Mouse (Mus musculus) heart, adult 2 months (tissue): ENCODE data around the gene Pfkfb2. TPM values are rescaled to one million over a fixed set of nuclear protein-coding genes. Genes with fewer than 3 reads are reported as not detected.

Experiments used
- DNase-seq, 2 experiments: peaks; one replicate each; pipeline ENCODE4 v3.0.0; 2021
- H3K27ac ChIP-seq: fragments of 200-600 bp; 2 replicates; pipeline ENCODE4 v1.8.1; 2022
- H3K27me3 ChIP-seq: fragments of 200-500 bp; 2 replicates; pipeline ENCODE4 v1.6.1; 2012; ENCODE audit warnings: mild to moderate bottlenecking, low read length, inconsistent platforms, mixed read lengths; ENCODE audit not compliant: control insufficient read depth, insufficient read depth
- H3K36me3 ChIP-seq: fragments of 200-500 bp; 2 replicates; pipeline ENCODE4 v1.6.1; 2012; ENCODE audit warnings: low read length, inconsistent platforms; ENCODE audit not compliant: control insufficient read depth, insufficient read depth
- H3K4me1 ChIP-seq: fragments of 200-500 bp; 2 replicates; pipeline ENCODE4 v1.6.1; 2011; ENCODE audit warnings: low read length; ENCODE audit not compliant: control insufficient read depth, insufficient read depth
- H3K4me3 ChIP-seq: fragments of 200-600 bp; 2 replicates; pipeline ENCODE4 v1.8.1; 2022
- H3K79me2 ChIP-seq: fragments of 200-500 bp; replicated peaks from 2 replicates; pipeline ENCODE4 v1.6.1; 2012; ENCODE audit warnings: mild to moderate bottlenecking, inconsistent platforms, low read length, moderate library complexity, mixed read lengths; ENCODE audit not compliant: control insufficient read depth, insufficient read depth
- H3K9ac ChIP-seq: fragments of 200-500 bp; 2 replicates; pipeline ENCODE4 v1.6.1; 2012; ENCODE audit warnings: low read depth, mild to moderate bottlenecking, control low read depth, inconsistent platforms, low read length, mixed read lengths
- CTCF ChIP-seq: fragments of 200-600 bp; IDR thresholded peaks from 2 replicates; pipeline ENCODE4 v1.8.1; 2022; ENCODE audit warnings: antibody characterized with exemption, mild to moderate bottlenecking, moderate library complexity
- EP300 ChIP-seq: fragments of 200-500 bp; IDR thresholded peaks from 2 replicates; pipeline ENCODE4 v1.6.1; 2011; ENCODE audit warnings: low read depth, low read length, control low read depth; ENCODE audit not compliant: insufficient read depth
- POLR2A ChIP-seq: fragments of 200-500 bp; IDR thresholded peaks from 2 replicates; pipeline ENCODE4 v1.6.1; 2011; ENCODE audit warnings: mild to moderate bottlenecking, low read depth, low read length, control low read depth; ENCODE audit not compliant: insufficient read depth
- WGBS: fragments of 180-500 bp; shearing (Covaris S2); methylation state at CpG from one replicate; pipeline ENCODE4 v1.1.7; 2018; 5-methylcytosine and 5-hydroxymethylcytosine counted together
- intact Hi-C: fragments of 180-260 bp; cut with DNase I; formaldehyde crosslinking; loops from one replicate; pipeline ENCODE4 v1.15.1; 2025
- polyA plus RNA-seq: library from polyadenylated mRNA; depleted of rRNA; stranded (reverse); fragments of >200 nt; gene quantifications from 2 replicates; pipeline ENCODE4 v1.2.3, GENCODE M21; 2012
- total RNA-seq, 2 experiments: library from RNA; stranded (reverse); gene quantifications; 2 replicates each; pipeline ENCODE4 v1.2.3; 2021

Pfkfb2 gene
- total and polyA plus RNA-seq, 3 experiments = 31.9 to 96.6 (median 82.5) TPM

GRCm38 (mm10) chr1:130734852-130735251 is 5.8 kb upstream of the Pfkfb2 start:
- TF ChIP-seq CTCF (no peak), POLR2A (no peak), EP300 (no peak)
- H3K27ac ChIP-seq = no peak overlapping the region
- no peaks in the 10 kb centered on the region for H3K4me1 ChIP-seq
- 61% methylated on average over 8 of the region's 8 CpGs for WGBS
- no peak overlapping the region for H3K4me3 ChIP-seq
- no peaks in the 10 kb centered on the region for H3K36me3 ChIP-seq
- no peak for DNase-seq
- intact Hi-C loops = no loop called here
- H3K27me3 ChIP-seq = no peaks in the 10 kb centered on the region
- H3K9ac ChIP-seq = no peak overlapping the region
- no peaks in the 10 kb centered on the region for H3K79me2 ChIP-seq

GRCm38 (mm10) chr1:130734452-130734851 is 5.4 kb upstream of the Pfkfb2 start:
- Histone ChIP-seq H3K27ac (no peak overlapping the region), H3K4me3 (no peak overlapping the region), H3K9ac (no peak overlapping the region), H3K4me1 (no peaks in the 10 kb centered on the region), H3K27me3 (no peaks in the 10 kb centered on the region), H3K36me3 (no peaks in the 10 kb centered on the region), H3K79me2 (no peaks in the 10 kb centered on the region)
- 44% methylated on average over 5 of the region's 5 CpGs for WGBS
- intact Hi-C loops = no loop called here
- DNase-seq = no peak
- TF ChIP-seq CTCF = no peak
- no peak for TF ChIP-seq POLR2A
- no peak for TF ChIP-seq EP300

DNA sequence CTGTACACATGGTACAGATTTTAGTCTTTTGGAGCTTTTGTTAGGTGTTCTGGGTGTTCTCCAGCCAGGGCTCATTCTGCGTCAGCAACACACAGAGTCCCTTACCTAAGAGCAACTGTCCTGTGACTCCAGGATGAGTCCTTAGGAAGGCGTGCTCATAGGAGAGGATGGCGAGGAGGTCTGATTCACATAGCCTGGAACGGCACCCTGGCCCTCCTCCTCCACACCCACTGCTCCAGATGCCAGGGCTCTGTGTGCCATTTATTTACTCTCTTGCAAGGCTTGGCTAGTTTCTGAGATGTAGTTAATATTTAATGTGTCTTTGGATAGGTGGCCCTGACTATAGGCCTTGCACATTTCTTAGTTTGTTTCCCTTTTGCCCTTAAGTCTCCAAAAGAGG is 4.6 kb upstream of the Pfkfb2 start:
- DNase-seq = no peak
- 92% methylated on average over 4 of the region's 4 CpGs for WGBS
- no peak for TF ChIP-seq CTCF
- no peak for TF ChIP-seq POLR2A
- TF ChIP-seq EP300 = no peak
- Histone ChIP-seq H3K27me3 (no peaks in the 10 kb centered on the region), H3K4me1 (no peaks in the 10 kb centered on the region), H3K79me2 (no peaks in the 10 kb centered on the region), H3K9ac (no peak overlapping the region), H3K4me3 (no peak overlapping the region), H3K36me3 (no peaks in the 10 kb centered on the region), H3K27ac (no peak overlapping the region)
- intact Hi-C loops = no loop called here

DNA sequence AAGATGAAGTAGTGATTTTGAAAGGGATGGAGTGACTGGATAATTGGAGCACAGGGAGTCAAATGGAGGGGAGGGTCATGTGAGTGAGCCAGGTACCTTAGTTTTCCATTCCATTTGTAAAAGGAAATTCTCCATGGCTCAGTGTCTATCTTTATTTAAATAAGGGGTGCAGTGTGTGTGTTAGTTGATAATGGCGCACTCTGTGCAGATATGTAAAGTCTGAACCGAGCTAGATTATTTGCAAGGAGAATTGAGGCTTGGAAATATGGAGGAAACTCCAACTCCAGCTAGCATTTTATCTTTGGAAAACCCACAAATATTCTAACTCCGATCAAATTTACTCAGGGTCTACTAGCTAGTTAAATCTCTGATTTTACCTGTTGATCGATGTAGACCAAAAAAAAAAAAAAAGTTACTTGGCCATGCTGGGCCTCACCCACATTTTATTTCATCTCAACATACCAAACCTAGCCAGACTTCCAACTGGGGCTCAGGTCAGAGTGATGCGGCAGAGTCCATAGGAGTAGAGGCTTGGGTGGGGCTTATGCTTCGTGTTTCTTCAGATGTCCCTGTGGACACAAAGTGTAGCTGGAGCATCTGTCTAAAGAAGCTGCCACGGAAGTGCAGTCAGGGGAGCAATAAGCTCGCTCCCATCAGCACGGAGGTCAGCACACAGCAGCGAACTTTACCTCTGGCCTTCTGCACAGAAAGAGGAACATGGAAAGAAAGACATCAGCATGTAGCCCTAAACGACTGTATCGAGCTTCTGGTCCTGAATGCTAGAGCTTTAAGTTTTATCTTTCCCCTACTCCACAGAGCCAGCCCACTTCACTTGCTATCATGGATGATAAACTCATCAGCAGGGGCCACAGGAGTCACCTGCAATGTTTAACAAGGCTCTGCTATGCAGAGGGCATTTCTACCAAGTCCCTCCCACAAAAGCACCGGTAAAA is 3.9 kb upstream of the Pfkfb2 start:
- Histone ChIP-seq H3K36me3 (no peaks in the 10 kb centered on the region), H3K4me1 (no peaks in the 10 kb centered on the region), H3K4me3 (no peak overlapping the region), H3K27me3 (no peaks in the 10 kb centered on the region), H3K79me2 (no peaks in the 10 kb centered on the region), H3K9ac (no peak overlapping the region), H3K27ac (no peak overlapping the region)
- intact Hi-C loops = no loop called here
- WGBS = 81% methylated on average over 13 of the region's 13 CpGs
- no peak for DNase-seq
- TF ChIP-seq EP300 = no peak
- no peak for TF ChIP-seq POLR2A
- TF ChIP-seq CTCF = no peak

DNA sequence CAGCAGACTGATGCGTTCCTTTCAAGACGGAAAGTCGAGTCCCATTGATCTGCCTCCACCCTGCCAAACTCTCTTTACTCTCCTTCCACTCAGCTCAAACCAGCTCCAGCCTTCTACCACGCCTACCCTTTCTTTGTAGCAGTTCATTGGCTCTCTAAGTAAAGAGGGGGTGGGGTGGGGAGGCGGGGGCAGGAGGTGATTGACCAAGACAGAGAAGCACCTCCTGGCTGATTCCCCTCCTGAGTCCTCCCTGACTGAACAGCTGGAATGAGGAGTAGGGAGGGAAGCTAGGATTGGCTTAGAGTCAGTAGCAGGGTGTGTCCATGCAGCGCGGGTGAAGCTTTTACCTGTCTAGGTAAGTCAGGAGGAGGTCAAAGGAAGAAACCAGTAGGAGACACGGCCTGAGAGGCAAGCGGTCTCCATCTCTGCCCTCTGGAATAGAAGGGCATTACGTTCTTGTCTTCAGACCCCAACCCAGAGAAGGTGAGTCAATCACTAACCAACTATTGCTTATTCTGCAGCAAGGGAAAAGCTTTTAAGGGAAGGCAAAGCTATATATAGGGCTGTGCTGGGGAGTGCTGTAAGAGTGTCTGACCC is 2.8 kb upstream of the Pfkfb2 start, which contains the start of gene AA986860:
AA986860 (plus strand) TSS at position 236 of the 597 bp plus-strand sequence.
- H3K27ac ChIP-seq = no peak within 1 kb of the TSS
- 22% methylated on average over 10 of the region's 10 CpGs for WGBS
- H3K4me1 ChIP-seq = no peaks in the 10 kb centered on the region
- H3K27me3 ChIP-seq = no peaks in the 10 kb centered on the region
- no peak within 1 kb of the TSS for H3K9ac ChIP-seq
- TF ChIP-seq CTCF = no peak
- no peak for TF ChIP-seq POLR2A
- no peak for TF ChIP-seq EP300
- no peak for DNase-seq
- no peak within 1 kb of the TSS for H3K4me3 ChIP-seq
- H3K36me3 ChIP-seq = no peaks in the 10 kb centered on the region
- intact Hi-C loops = no loop called here
- no peaks in the 10 kb centered on the region for H3K79me2 ChIP-seq

DNA sequence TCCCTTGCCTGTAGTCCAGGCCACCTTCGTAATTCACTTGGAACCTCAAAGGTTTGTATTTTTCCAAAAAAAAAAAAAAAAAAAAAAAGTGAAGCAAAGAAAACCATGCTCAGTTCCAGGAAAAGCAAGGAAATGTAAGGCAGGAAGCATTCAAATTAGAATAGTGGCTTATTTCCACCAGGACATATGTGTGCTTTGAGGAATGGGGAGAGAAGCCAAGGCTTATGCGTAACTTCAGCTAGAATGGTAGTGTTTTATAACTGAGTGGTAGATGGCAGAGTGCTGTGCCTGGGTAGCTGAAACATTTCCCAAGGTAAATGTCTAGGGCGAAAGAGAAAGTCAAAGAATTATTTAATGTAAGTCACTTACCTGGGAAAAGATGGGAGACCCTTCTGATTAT is 345 bp downstream of the Pfkfb2 start:
- Histone ChIP-seq H3K4me1 (no peaks in the 10 kb centered on the region), H3K79me2 (no peaks in the 10 kb centered on the region), H3K36me3 (peaks cover under 1% of the 10 kb centered on the region; the same call in 1 of the 2 replicates), H3K4me3 (no peak overlapping the region), H3K27me3 (no peaks in the 10 kb centered on the region), H3K27ac (no peak overlapping the region), H3K9ac (no peak overlapping the region)
- DNase-seq = no peak
- 62% methylated on average over 3 of the region's 3 CpGs for WGBS
- no peak for TF ChIP-seq POLR2A
- no peak for TF ChIP-seq CTCF
- TF ChIP-seq EP300 = no peak
- intact Hi-C loops = no loop called here
